Mouse (Mus musculus): Measurements from ENCODE around the gene Nlgn3.

DNA sequence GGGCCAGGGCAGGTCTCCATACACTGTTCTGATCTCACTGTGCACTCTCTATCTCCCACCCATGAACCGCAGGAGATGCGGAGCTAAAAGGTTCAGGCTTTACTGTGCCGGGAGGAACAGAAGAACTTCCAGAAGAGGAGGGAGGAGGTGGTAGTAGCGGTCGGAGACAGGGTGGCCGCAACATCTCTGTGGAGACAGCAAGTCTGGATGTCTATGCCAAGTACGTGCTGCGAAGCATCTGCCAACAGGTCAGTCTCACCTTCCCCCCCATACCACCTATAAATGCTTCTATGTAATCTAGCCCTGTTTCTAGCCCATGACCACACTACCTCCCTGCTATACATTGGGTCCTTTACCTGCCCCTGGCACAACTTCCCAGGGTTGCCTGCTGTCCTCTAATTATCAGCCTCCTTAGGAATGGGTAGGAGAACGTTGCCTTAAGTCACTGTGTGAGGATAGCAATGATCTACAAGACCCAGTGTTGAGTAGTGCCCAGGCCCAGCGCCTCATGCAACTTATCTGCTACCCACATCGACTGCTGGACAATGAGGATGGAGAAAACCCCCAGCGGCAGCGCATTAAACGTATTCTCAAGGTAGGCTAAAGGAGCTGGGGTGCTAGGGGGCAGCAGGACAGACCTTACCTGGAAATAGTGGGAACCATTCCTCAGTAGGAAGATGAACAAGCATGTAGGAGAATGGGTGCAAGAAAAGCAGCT lies 12.9 kb upstream of the Nlgn3 start:
- TF ChIP-seq CTCF (IDR thresholded peaks at IDR 0.05; ENCODE audit: insufficient read depth, low read depth, low read length) = no peak
- no peak for TF ChIP-seq POLR2A (IDR thresholded peaks at IDR 0.05; ENCODE audit: insufficient read depth, low read depth, low read length)
